Mouse (Mus musculus) heart, postnatal 0 days (tissue): Measurements from ENCODE around the gene Cdkal1. TPM values are rescaled to one million over a fixed set of nuclear protein-coding genes. Genes with fewer than 3 reads are reported as not detected.

Experiments used
- ATAC-seq: fragments of 200-750 bp; cut with Nextera tagmentation; 2 replicates; pipeline ENCODE4 v1.8.0; 2017; ENCODE audit warnings: low read depth, moderate number of reproducible peaks, moderate library complexity; ENCODE audit not compliant: insufficient read depth
- DNase-seq: peaks from one replicate; pipeline ENCODE4 v3.0.0-alpha.2; 2016; ENCODE audit warnings: low spot score
- H3K27ac ChIP-seq: fragments of 300-500 bp; sonication (generic); 2 replicates; pipeline ENCODE4 v1.5.1; 2014; ENCODE audit warnings: low read depth, mild to moderate bottlenecking
- H3K27me3 ChIP-seq: fragments of 300-500 bp; sonication (generic); 2 replicates; pipeline ENCODE4 v1.6.1; 2014; ENCODE audit warnings: low read length, mixed read lengths; ENCODE audit not compliant: control insufficient read depth, insufficient read depth
- H3K36me3 ChIP-seq: fragments of 300-500 bp; sonication (generic); replicated peaks from 2 replicates; pipeline ENCODE4 v1.6.1; 2014; ENCODE audit warnings: low read length, mixed read lengths; ENCODE audit not compliant: control insufficient read depth, insufficient read depth
- H3K4me1 ChIP-seq: fragments of 300-500 bp; sonication (generic); 2 replicates; pipeline ENCODE4 v1.6.1; 2014; ENCODE audit warnings: antibody characterized with exemption; ENCODE audit not compliant: control insufficient read depth, insufficient read depth
- H3K4me2 ChIP-seq: fragments of 300-500 bp; sonication (generic); 2 replicates; pipeline ENCODE4 v1.6.1; 2014; ENCODE audit warnings: low read depth, mild to moderate bottlenecking, low read length, moderate library complexity
- H3K4me3 ChIP-seq: fragments of 300-500 bp; sonication (generic); 2 replicates; pipeline ENCODE4 v1.5.1; 2014; ENCODE audit warnings: low read depth, low read length
- H3K9ac ChIP-seq: fragments of 300-500 bp; sonication (generic); replicated peaks from 2 replicates; pipeline ENCODE4 v1.6.1; 2014; ENCODE audit warnings: low read depth, low read length, mixed read lengths
- H3K9me3 ChIP-seq: fragments of 300-500 bp; sonication (generic); replicated peaks from 2 replicates; pipeline ENCODE4 v1.6.1; 2016; ENCODE audit warnings: low read length; ENCODE audit not compliant: control insufficient read depth
- CTCF ChIP-seq: IDR thresholded peaks from 2 replicates; pipeline ENCODE4 v1.5.1; 2016; ENCODE audit warnings: antibody characterized with exemption, control low read depth, low read depth
- EP300 ChIP-seq: IDR thresholded peaks from 2 replicates; pipeline ENCODE4 v1.6.1; 2016; ENCODE audit warnings: antibody characterized with exemption, low read depth
- WGBS: fragments of 180-500 bp; shearing (Covaris S2); extraction: QIAGEN DNeasy Blood & Tissue Kit; methylation state at CpG from one replicate; pipeline ENCODE4 v1.1.7; 2014; 5-methylcytosine and 5-hydroxymethylcytosine counted together
- polyA plus RNA-seq: library from polyadenylated mRNA; unstranded; fragments of >200 nt; fragmentation: Nextera tagmentation; extraction: Ambion mirVana; gene quantifications from 2 replicates; pipeline ENCODE4 v1.2.1, GENCODE M21; 2015
- total RNA-seq: library from RNA; depleted of rRNA; stranded (reverse); fragments of >200 nt; gene quantifications from 2 replicates; pipeline ENCODE4 v1.2.3, GENCODE M21; 2014; ENCODE audit warnings: low replicate concordance; rRNA removed

The Cdkal1 gene
- total and polyA plus RNA-seq, 2 experiments from 2014 or later: 9.6 to 17.6 TPM

DNA sequence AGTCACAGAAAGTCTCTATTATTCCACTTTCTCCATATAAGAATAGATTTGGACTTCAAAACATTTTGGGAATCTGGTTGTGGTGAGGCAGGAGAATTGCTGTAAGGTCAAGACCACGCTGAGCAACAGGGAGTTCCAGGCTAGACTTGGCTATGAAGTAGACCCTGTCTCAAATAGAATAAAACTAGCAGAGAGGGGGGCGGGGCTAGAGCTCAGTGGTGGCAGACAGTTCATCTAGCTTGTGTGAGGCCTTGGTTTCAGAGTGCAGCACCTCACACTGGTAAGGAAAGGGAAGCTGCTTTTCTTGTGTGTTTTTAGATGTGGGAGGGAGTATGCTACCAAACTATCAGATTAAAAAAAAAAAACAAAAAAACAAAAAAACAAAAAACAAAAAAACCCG, 694.0 kb downstream of the Cdkal1 start:
- DNase-seq (no peak), ATAC-seq (no peak)
- H3K4me1 ChIP-seq: no peaks in the 10 kb centered on the region
- no peak overlapping the region for H3K4me2 ChIP-seq
- WGBS: 85% methylated on average over 3 of the region's 3 CpGs
- no peak overlapping the region for H3K9ac ChIP-seq
- H3K27ac ChIP-seq: no peak overlapping the region
- TF ChIP-seq EP300 (no peak), CTCF (no peak)
- H3K9me3 ChIP-seq: no peaks in the 10 kb centered on the region
- no peak overlapping the region for H3K4me3 ChIP-seq
- H3K27me3 ChIP-seq: no peaks in the 10 kb centered on the region
- no peaks in the 10 kb centered on the region for H3K36me3 ChIP-seq

DNA sequence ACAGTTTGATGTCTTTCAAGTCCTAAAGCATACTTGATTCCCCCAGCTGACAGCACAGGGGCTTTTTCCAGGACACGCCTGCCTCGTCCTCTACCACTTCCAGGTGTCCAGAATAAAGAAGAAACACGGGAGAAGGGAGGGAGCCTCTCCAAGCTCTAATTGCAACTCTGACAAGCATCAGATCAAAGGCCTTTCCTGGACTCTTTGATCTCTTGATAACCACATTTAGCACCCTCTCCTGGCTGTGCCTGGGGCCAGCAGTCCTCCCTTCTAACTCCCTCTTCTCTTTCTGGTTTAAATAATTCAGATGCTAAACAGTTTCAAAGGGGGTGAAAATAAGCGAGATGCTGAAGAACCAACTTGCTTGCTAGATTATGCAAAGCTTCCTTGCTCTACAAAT, 698.8 kb downstream of the Cdkal1 start:
- no peaks in the 10 kb centered on the region for H3K36me3 ChIP-seq
- no peaks in the 10 kb centered on the region for H3K9me3 ChIP-seq
- no peak overlapping the region for H3K4me3 ChIP-seq
- H3K4me1 ChIP-seq: no peaks in the 10 kb centered on the region
- TF ChIP-seq CTCF (no peak), EP300 (no peak)
- H3K27ac ChIP-seq: no peak overlapping the region
- WGBS: 44% methylated on average over 4 of the region's 4 CpGs
- ATAC-seq: no peak
- DNase-seq: no peak
- H3K4me2 ChIP-seq: no peak overlapping the region
- H3K9ac ChIP-seq: no peak overlapping the region
- H3K27me3 ChIP-seq: no peaks in the 10 kb centered on the region

DNA sequence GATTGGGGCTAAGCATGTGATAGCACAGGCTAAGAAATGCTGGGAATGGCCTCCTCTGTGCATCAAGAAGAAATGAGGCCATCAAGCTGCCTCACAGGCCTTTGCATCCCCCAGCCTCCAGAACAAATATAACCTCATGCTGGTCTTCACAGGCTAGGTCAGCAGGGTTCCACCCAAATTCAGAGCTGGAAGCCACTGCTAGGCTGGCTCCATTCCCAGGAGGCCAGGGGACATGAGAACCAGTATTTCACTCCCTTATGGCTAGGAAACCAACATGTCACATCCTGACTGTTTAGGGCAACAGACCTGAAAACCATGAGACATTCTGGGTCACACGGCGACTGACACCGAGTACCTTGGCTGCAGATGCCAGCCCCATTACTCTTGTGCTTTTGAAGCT, 700.2 kb downstream of the Cdkal1 start:
- TF ChIP-seq CTCF (no peak), EP300 (no peak)
- DNase-seq (no peak), ATAC-seq (no peak)
- H3K27ac ChIP-seq: no peak overlapping the region
- H3K9me3 ChIP-seq: no peaks in the 10 kb centered on the region
- no peak overlapping the region for H3K4me2 ChIP-seq
- H3K4me1 ChIP-seq: no peaks in the 10 kb centered on the region
- H3K27me3 ChIP-seq: no peaks in the 10 kb centered on the region
- H3K9ac ChIP-seq: no peak overlapping the region
- 91% methylated on average over 3 of the region's 3 CpGs for WGBS
- no peaks in the 10 kb centered on the region for H3K36me3 ChIP-seq
- H3K4me3 ChIP-seq: no peak overlapping the region

DNA sequence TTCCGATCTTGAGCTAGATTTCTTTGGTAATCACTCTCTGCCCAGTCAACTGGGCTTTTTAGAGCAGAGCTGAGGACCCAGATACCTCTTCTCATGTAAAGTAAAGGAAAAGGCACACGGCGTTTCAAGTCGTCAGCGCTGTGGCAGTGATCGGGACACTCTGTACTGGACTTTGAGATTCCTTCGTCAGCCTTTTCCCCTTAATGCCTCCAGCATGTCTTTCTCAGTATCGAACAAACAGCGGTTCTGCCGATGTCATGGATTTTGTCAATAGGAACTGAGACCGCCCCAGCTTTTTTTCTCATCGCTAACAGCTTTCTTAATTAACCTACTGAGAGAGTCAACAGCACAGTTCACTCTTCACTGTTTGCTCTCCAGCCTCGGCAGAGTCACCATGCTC, 705.4 kb downstream of the Cdkal1 start:
- TF ChIP-seq EP300 (no peak), CTCF (no peak)
- H3K9ac ChIP-seq: no peak overlapping the region
- no peaks in the 10 kb centered on the region for H3K27me3 ChIP-seq
- H3K4me3 ChIP-seq: no peak overlapping the region
- 89% methylated on average over 13 of the region's 13 CpGs for WGBS
- no peaks in the 10 kb centered on the region for H3K9me3 ChIP-seq
- no peak overlapping the region for H3K4me2 ChIP-seq
- no peak overlapping the region for H3K27ac ChIP-seq
- H3K36me3 ChIP-seq: no peaks in the 10 kb centered on the region
- DNase-seq: no peak
- no peak for ATAC-seq
- no peaks in the 10 kb centered on the region for H3K4me1 ChIP-seq

DNA sequence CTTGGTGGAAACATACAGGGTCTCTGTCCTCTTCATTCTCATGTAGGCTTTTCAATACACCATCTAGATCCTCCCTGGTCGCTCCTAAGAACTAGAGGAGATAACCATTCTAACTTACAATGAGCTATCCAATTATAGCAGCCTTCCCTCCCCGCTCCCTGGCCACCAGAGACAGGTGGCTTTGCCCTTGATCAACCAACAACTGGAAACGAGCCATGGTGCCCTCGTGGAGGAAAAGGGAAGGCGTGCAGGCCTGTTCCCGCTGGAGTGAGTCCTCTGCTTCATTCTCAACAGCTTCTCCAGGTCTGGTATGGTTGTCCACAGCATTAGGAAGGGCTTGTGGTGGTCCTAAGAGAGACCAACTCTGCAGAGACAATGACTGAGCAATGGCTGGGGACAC, 706.1 kb downstream of the Cdkal1 start:
- H3K9ac ChIP-seq: no peak overlapping the region
- WGBS: 39% methylated on average over 6 of the region's 6 CpGs
- no peaks in the 10 kb centered on the region for H3K27me3 ChIP-seq
- ATAC-seq (no peak), DNase-seq (no peak)
- H3K36me3 ChIP-seq: no peaks in the 10 kb centered on the region
- H3K4me3 ChIP-seq: no peak overlapping the region
- TF ChIP-seq EP300: no peak
- TF ChIP-seq CTCF: no peak
- no peak overlapping the region for H3K27ac ChIP-seq
- H3K9me3 ChIP-seq: no peaks in the 10 kb centered on the region
- no peak overlapping the region for H3K4me2 ChIP-seq
- H3K4me1 ChIP-seq: no peaks in the 10 kb centered on the region

DNA sequence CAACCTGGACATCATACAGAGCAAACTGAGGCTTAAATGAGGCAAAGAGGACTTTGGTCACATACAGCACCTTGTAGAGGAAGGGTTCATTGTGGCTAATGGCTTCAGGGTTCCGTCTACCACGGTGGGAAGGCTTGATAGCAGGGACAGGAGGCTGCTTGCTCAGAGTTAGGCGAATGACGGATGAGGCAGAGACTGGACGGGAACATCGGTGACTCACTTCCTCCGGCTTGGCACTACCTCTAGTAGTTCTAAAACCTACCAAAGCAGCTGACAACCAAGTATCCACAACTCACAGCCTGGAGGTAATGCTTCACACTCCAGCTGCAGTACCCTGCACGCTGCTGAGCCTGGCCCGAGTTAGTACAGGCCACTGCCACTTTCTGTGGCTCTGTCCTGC, 706.9 kb downstream of the Cdkal1 start:
- Histone ChIP-seq H3K36me3 (no peaks in the 10 kb centered on the region), H3K9ac (no peak overlapping the region), H3K9me3 (no peaks in the 10 kb centered on the region), H3K27ac (no peak overlapping the region), H3K4me3 (no peak overlapping the region), H3K27me3 (no peaks in the 10 kb centered on the region), H3K4me1 (no peaks in the 10 kb centered on the region), H3K4me2 (no peak overlapping the region)
- WGBS: 73% methylated on average over 9 of the region's 9 CpGs
- no peak for TF ChIP-seq EP300
- no peak for TF ChIP-seq CTCF
- DNase-seq: no peak
- no peak for ATAC-seq

Other genes with a start within 250 kb of the Cdkal1 start
- 6.8 and 11.3 TPM in 2 replicates for gene E2f3, start 130.4 kb upstream of the Cdkal1 start, total RNA-seq
- gene E2f3, start 130.4 kb upstream of the Cdkal1 start, polyA plus RNA-seq: 3.2 and 3.8 TPM in 2 replicates